Comparison of ENCODE assay signal across 7 mouse cellular contexts in the genomic region with DNA sequence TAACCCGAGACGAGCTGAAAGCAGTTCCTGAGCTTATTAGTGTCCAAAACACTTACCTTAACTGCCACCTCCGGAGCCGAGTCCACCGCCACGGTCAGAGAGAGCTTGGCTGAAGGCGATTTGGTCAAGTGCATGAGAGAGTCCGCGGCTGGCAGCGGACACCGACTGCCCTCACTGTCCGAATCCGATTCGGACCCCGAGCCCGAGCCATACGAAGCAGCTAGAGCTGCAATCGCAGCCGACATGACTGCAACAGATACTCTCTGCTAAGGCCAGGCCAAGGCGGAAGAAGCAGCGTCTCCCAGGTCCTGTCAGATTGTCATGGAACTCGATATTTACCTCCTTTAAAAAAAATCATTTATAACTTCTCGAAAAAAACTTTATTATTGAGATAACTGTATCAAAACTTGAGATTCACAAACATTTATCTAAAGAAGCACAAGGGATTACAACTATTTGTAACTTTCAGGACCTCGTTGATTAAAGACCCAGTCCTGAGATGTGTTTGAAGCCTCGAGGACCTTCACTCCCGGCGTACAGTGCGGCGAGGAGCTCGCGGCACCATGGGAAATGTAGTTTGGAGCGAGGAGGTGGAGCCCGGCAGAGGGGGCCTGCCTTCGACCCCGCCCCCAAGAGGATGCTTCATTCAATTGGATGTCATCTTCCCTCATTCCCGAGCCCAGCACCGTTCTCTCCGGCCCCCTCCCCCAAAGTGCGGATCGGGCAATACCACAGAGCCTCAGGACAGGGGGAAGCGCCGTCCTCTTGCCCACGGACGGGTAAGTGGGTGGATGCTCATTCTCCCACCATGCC. TPM values are rescaled to one million over a fixed set of nuclear protein-coding genes. Genes with fewer than 3 reads are reported as not detected.
DNase-seq lines count a peak whose midpoint lies in the region; ATAC-seq lines count a peak whose summit lies in the region.

A gene (minus strand): TSS at position 481 of the 813 bp plus-strand sequence.
A gene (plus strand): TSS at position 645 of the 813 bp plus-strand sequence.

- under 1% methylated on average over 44 of the region's 44 CpGs for WGBS in embryonic facial prominence, embryonic 12.5 days
- under 1% methylated on average over 44 of the region's 44 CpGs for WGBS in limb, embryonic 11.5 days
- under 1% methylated on average over 44 of the region's 44 CpGs for WGBS in midbrain, embryonic 14.5 days

- no peaks in the 10 kb centered on the region for H3K36me3 ChIP-seq in embryonic facial prominence, embryonic 12.5 days
- H3K36me3 ChIP-seq in limb, embryonic 11.5 days (ENCODE audit: control insufficient read depth, insufficient read depth, low read length): no peaks in the 10 kb centered on the region
- H3K36me3 ChIP-seq in midbrain, embryonic 14.5 days (ENCODE audit: control insufficient read depth, insufficient read depth, low read length): no peaks in the 10 kb centered on the region; the same call in 1 of the 2 replicates

- peak; percentile 96 for DNase-seq in adrenal gland, postnatal 25 days
- peak; percentile 100 for DNase-seq in heart, adult 11 months
- DNase-seq in kidney, adult 18-20 months: peak; percentile 94
- peak; percentile 98 for DNase-seq in limb, embryonic 11.5 days (ENCODE audit: low spot score)
- DNase-seq in midbrain, embryonic 14.5 days: peak; percentile 99
- DNase-seq in spleen, adult 18-20 months: peak; percentile 80 to 87

- peak within 1 kb of the TSS; percentile 96 for H3K27ac ChIP-seq in embryonic facial prominence, embryonic 12.5 days
- H3K27ac ChIP-seq in limb, embryonic 11.5 days (replicated peaks; ENCODE audit: low read depth, low read length): peak within 1 kb of the TSS; percentile 92
- H3K27ac ChIP-seq in midbrain, embryonic 14.5 days (replicated peaks; ENCODE audit: low read depth, low read length): peak within 1 kb of the TSS; percentile 99

- H3K9ac ChIP-seq in embryonic facial prominence, embryonic 12.5 days: peak within 1 kb of the TSS; percentile 90
- peak within 1 kb of the TSS; percentile 92 for H3K9ac ChIP-seq in limb, embryonic 11.5 days (ENCODE audit: low read length)
- H3K9ac ChIP-seq in midbrain, embryonic 14.5 days (replicated peaks; ENCODE audit: low read length): peak within 1 kb of the TSS; percentile 97

- no peaks in the 10 kb centered on the region for H3K27me3 ChIP-seq in embryonic facial prominence, embryonic 12.5 days
- H3K27me3 ChIP-seq in limb, embryonic 11.5 days (ENCODE audit: control insufficient read depth, insufficient read depth, low read length): no peaks in the 10 kb centered on the region
- no peaks in the 10 kb centered on the region for H3K27me3 ChIP-seq in midbrain, embryonic 14.5 days (ENCODE audit: control insufficient read depth, insufficient read depth, low read length)

- peak within 1 kb of the TSS; percentile 78 for H3K4me3 ChIP-seq in embryonic facial prominence, embryonic 12.5 days
- peak within 1 kb of the TSS; percentile 72 for H3K4me3 ChIP-seq in limb, embryonic 11.5 days (ENCODE audit: low read depth, low read length)
- H3K4me3 ChIP-seq in midbrain, embryonic 14.5 days (replicated peaks; ENCODE audit: low read depth, low read length): peak within 1 kb of the TSS; percentile 96

- peak; percentile 96 for ATAC-seq in embryonic facial prominence, embryonic 12.5 days (ENCODE audit: insufficient number of reproducible peaks, insufficient read depth, low FRiP score, low TSS enrichment)
- ATAC-seq in limb, embryonic 11.5 days (ENCODE audit: insufficient number of reproducible peaks, low FRiP score, low TSS enrichment, low read depth): peak; percentile 98
- peak; percentile 96 for ATAC-seq in midbrain, embryonic 14.5 days (ENCODE audit: low FRiP score, low TSS enrichment)

- H3K4me2 ChIP-seq in embryonic facial prominence, embryonic 12.5 days (replicated peaks): peak within 1 kb of the TSS; percentile 64
- H3K4me2 ChIP-seq in limb, embryonic 11.5 days (ENCODE audit: low read depth, severe bottlenecking): peak within 1 kb of the TSS; percentile 62
- peak within 1 kb of the TSS; percentile 63 for H3K4me2 ChIP-seq in midbrain, embryonic 14.5 days (ENCODE audit: low read length)

- H3K4me1 ChIP-seq in embryonic facial prominence, embryonic 12.5 days: peaks cover 16% of the 10 kb centered on the region
- H3K4me1 ChIP-seq in limb, embryonic 11.5 days (ENCODE audit: control insufficient read depth, insufficient read depth, low read length): no peaks in the 10 kb centered on the region
- peaks cover 6% of the 10 kb centered on the region; the same call in 1 of the 2 replicates for H3K4me1 ChIP-seq in midbrain, embryonic 14.5 days (ENCODE audit: control insufficient read depth, insufficient read depth, low read length)

- no peaks in the 10 kb centered on the region for H3K9me3 ChIP-seq in embryonic facial prominence, embryonic 12.5 days
- H3K9me3 ChIP-seq in limb, embryonic 11.5 days (ENCODE audit: control insufficient read depth, low read length): no peaks in the 10 kb centered on the region
- no peaks in the 10 kb centered on the region for H3K9me3 ChIP-seq in midbrain, embryonic 14.5 days (ENCODE audit: control insufficient read depth, low read length)

RNA-seq across cellular contexts. Expression of the first gene that starts in this region (rescaled TPM):
- total RNA-seq in adrenal gland, postnatal 25 days (2021): 28.2 and 33.9 TPM in 2 replicates
- 39.3 and 40.2 TPM in 2 replicates for polyA plus RNA-seq in embryonic facial prominence, embryonic 12.5 days (2016; fragmentation: Nextera tagmentation; extraction: Ambion mirVana)
- 39.8 and 44.2 TPM in 2 replicates for polyA plus RNA-seq in limb, embryonic 11.5 days (2014; fragmentation: Nextera tagmentation; extraction: Ambion mirVana)
- polyA plus RNA-seq in midbrain, embryonic 14.5 days (2014; fragmentation: Nextera tagmentation; extraction: Ambion mirVana): 22.4 and 26.8 TPM in 2 replicates

RNA-seq across cellular contexts. Expression of the second gene that starts in this region (rescaled TPM):
- 6.6 and 8.6 TPM in 2 replicates for total RNA-seq in adrenal gland, postnatal 25 days (2021)
- polyA plus RNA-seq in embryonic facial prominence, embryonic 12.5 days (2016; fragmentation: Nextera tagmentation; extraction: Ambion mirVana): 31.8 and 32.5 TPM in 2 replicates
- 36.8 and 38.4 TPM in 2 replicates for polyA plus RNA-seq in limb, embryonic 11.5 days (2014; fragmentation: Nextera tagmentation; extraction: Ambion mirVana)
- 95.5 and 116 TPM in 2 replicates for polyA plus RNA-seq in midbrain, embryonic 14.5 days (2014; fragmentation: Nextera tagmentation; extraction: Ambion mirVana)

Comparison
In these comparisons a context has a peak if more than half of its experiments do, and no peak if none do; other contexts are left out.
1. Peak in every context shown above with its lines: DNase-seq, ATAC-seq, H3K4me3 ChIP-seq and H3K27ac ChIP-seq.